Mouse (Mus musculus) liver, embryonic 13.5 days (tissue): ENCODE results near the gene Krt84. TPM values are rescaled to one million over a fixed set of nuclear protein-coding genes. Genes with fewer than 3 reads are reported as not detected.
"Not testable (repeated sequence)": the region's sequence is repeated elsewhere in the genome, so short reads cannot be mapped to it uniquely, and the experiment has no call there.

Experiments
- ATAC-seq: fragments of 200-750 bp; cut with Nextera tagmentation; 2 replicates; pipeline ENCODE4 v1.8.0; 2017; ENCODE audit warnings: low read depth, mild to moderate bottlenecking, moderate number of reproducible peaks, moderate library complexity
- DNase-seq: peaks from one replicate; pipeline ENCODE4 v3.0.0; 2022
- H3K27ac ChIP-seq: fragments of 300-500 bp; sonication (generic); 2 replicates; pipeline ENCODE4 v1.5.1; 2015; ENCODE audit warnings: moderate library complexity, mild to moderate bottlenecking, inconsistent platforms
- H3K27me3 ChIP-seq: fragments of 300-500 bp; sonication (generic); 2 replicates; pipeline ENCODE4 v1.6.1; 2015; ENCODE audit warnings: mild to moderate bottlenecking, inconsistent platforms
- H3K36me3 ChIP-seq: fragments of 300-500 bp; sonication (generic); 2 replicates; pipeline ENCODE4 v1.6.1; 2015; ENCODE audit warnings: mild to moderate bottlenecking, inconsistent platforms
- H3K4me1 ChIP-seq: fragments of 300-500 bp; sonication (generic); replicated peaks from 2 replicates; pipeline ENCODE4 v1.6.1; 2015; ENCODE audit warnings: inconsistent platforms
- H3K4me2 ChIP-seq: fragments of 300-500 bp; sonication (generic); 2 replicates; pipeline ENCODE4 v1.6.1; 2015; ENCODE audit warnings: inconsistent platforms, mild to moderate bottlenecking, moderate library complexity
- H3K4me3 ChIP-seq: fragments of 300-500 bp; sonication (generic); replicated peaks from 2 replicates; pipeline ENCODE4 v1.5.1; 2015; ENCODE audit warnings: mild to moderate bottlenecking, inconsistent platforms
- H3K9ac ChIP-seq: fragments of 300-500 bp; sonication (generic); 2 replicates; pipeline ENCODE4 v1.6.1; 2015; ENCODE audit warnings: mild to moderate bottlenecking, inconsistent platforms
- H3K9me3 ChIP-seq: fragments of 300-500 bp; sonication (generic); replicated peaks from 2 replicates; pipeline ENCODE4 v1.6.1; 2016; ENCODE audit warnings: inconsistent platforms
- WGBS: fragments of 180-500 bp; shearing (Covaris S2); methylation state at CpG from one replicate; pipeline ENCODE4 v1.1.7; 2015; ENCODE audit not compliant: insufficient replicate concordance; 5-methylcytosine and 5-hydroxymethylcytosine counted together
- polyA plus RNA-seq: library from polyadenylated mRNA; unstranded; fragments of >200 nt; fragmentation: Nextera tagmentation; extraction: Ambion mirVana; gene quantifications from 2 replicates; pipeline ENCODE4 v1.2.1, GENCODE M21; 2015

Gene Krt84
- polyA plus RNA-seq, 1 experiment from 2014 or later: not detected

DNA sequence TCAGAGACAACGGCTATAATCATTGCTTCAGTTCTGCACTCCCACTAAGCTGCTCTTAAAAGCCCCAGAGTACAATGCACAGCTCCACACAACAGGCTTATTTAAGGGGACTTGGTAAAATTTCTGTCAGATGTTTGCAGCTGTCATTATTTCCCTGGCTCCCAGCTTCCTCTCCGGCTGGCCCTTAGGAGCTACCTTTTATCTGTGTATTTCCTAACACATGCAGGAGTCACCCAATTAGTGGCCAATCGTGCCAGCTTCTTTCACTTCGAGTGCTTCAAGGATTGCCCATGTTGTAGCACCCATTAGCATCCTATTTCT is 5.9 kb upstream of the Krt84 start:
- H3K4me1 ChIP-seq: no peaks in the 10 kb centered on the region
- DNase-seq (no peak), ATAC-seq (no peak)
- no peaks in the 10 kb centered on the region for H3K9me3 ChIP-seq
- H3K4me3 ChIP-seq: no peak overlapping the region
- H3K27ac ChIP-seq: no peak overlapping the region
- H3K4me2 ChIP-seq: no peak overlapping the region
- H3K27me3 ChIP-seq: no peaks in the 10 kb centered on the region
- no peaks in the 10 kb centered on the region for H3K36me3 ChIP-seq
- 56% methylated on average over 4 of the region's 4 CpGs for WGBS
- H3K9ac ChIP-seq: no peak overlapping the region

- Histone ChIP-seq H3K27ac (no peak overlapping the region), H3K36me3 (no peaks in the 10 kb centered on the region), H3K4me3 (no peak overlapping the region), H3K27me3 (no peaks in the 10 kb centered on the region), H3K4me2 (no peak overlapping the region), H3K9ac (no peak overlapping the region), H3K4me1 (no peaks in the 10 kb centered on the region), H3K9me3 (no peaks in the 10 kb centered on the region)
- ATAC-seq: no peak
- no peak for DNase-seq
- WGBS: 32% methylated on average over 7 of the region's 7 CpGs
Measured at GRCm38 (mm10) chr15:101537864-101538579, 5.4 kb upstream of the Krt84 start.

DNA sequence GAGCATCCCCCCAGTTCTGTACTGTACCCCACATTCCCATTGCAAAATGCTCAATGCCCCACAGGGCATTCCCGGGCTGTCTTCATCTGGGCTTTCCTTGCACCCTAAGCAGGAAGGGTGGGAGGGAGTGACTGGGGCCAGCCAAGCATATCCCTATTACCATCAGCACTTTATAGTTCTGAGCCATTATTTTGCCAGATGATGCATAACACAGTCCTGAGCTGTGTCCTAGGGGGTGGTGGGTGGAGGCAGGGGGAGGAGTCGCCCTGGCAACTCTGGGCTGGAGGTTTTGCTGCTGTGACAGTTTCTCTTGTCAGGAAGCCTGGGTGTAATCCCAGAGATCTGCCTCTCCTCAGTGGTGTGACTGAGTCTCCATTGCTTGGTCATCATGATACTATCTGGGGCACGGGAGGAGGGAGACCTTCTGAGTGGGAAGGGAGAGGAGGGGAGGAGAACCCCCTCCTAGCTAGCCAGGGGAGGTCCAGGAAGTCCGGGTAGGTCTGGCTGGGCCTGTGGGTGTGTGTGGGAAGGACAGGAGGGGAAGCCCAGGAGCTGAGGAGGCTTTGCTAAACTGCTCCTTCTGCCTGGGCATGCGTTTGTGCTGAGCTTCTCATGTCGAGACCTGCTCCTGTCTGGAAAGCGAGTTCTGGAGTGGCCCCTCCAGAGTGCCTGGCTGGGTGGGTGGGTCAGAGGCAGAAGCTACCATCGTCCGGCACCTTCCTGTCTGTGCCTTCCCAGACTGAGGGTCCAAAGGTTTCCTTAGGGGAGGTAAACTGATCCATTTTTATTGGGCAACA is 3.6 kb upstream of the Krt84 start:
- DNase-seq (no peak), ATAC-seq (no peak)
- WGBS: 34% methylated on average over 9 of the region's 9 CpGs
- H3K9ac ChIP-seq: no peak overlapping the region
- H3K9me3 ChIP-seq: no peaks in the 10 kb centered on the region
- no peak overlapping the region for H3K27ac ChIP-seq
- no peak overlapping the region for H3K4me2 ChIP-seq
- no peak overlapping the region for H3K4me3 ChIP-seq
- no peaks in the 10 kb centered on the region for H3K27me3 ChIP-seq
- no peaks in the 10 kb centered on the region for H3K36me3 ChIP-seq
- no peaks in the 10 kb centered on the region for H3K4me1 ChIP-seq

DNA sequence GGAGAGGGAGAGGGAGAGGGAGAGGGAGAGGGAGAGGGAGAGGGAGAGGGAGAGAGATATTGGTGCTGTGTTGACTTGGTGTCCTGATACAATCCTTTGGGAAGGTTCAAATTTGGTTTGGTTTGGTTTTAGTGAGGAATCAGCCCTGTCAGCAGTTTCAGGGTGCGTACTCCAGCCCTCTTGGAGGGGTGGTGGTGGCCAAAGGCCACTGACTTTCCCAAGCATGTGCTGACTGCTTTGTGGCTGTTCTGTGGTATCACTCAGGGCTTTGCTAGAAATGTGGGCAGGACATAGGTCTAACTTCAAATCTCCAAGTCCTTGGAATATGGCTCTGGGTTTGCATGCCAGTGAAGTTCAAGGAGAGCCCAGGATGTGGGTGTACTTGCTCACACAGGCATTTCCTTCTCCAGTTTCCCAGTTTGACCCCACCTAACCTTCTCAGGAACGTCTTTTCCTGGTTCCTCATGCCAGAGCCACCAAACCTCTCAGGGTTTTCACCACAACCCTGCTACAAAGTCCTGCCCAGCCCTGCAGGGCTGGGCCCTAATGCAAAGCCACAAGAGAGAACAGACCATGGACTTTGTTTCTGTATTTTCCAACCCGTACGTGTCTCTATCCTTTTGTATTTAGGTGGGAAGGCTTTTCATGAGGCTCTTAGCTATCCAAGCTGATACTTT is 9.9 kb downstream of the Krt84 start:
- Histone ChIP-seq H3K27me3 (0 out of 2 replicates have a peak, but pooled peaks cover 5% of the 10 kb centered on the region), H3K4me1 (no peaks in the 10 kb centered on the region), H3K4me3 (no peak overlapping the region), H3K9ac (no peak overlapping the region), H3K4me2 (no peak overlapping the region), H3K9me3 (no peaks in the 10 kb centered on the region), H3K36me3 (no peaks in the 10 kb centered on the region), H3K27ac (no peak overlapping the region)
- no peak for DNase-seq
- WGBS: 48% methylated on average over 4 of the region's 4 CpGs
- ATAC-seq: no peak

DNA sequence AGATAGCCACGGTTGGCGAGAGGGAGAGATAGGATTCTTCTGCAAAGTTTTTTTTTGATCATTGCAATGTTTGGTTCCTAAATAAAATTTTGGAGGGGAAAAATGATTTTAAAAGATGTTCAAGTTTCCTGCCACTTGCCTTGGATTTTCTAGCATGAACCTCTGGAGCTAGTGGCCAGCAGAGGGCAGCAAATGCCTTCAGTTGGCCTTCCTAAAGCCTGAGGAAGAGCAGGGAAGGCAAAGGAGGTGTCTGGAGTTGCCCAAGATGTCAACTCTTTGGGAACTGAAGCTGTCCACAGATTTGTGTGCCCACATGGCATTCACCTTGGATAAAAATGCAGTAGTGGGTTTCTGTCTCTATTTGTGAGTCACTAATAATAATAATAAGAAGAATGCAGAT is 12.8 kb downstream of the Krt84 start:
- WGBS: 17% methylated on average over 2 of the region's 2 CpGs
- H3K9ac ChIP-seq: no peak overlapping the region
- no peaks in the 10 kb centered on the region for H3K36me3 ChIP-seq
- H3K4me1 ChIP-seq: no peaks in the 10 kb centered on the region
- no peak for ATAC-seq
- H3K27ac ChIP-seq: no peak overlapping the region
- no peak overlapping the region for H3K4me3 ChIP-seq
- no peaks in the 10 kb centered on the region for H3K9me3 ChIP-seq
- H3K27me3 ChIP-seq: 0 out of 2 replicates have a peak, but pooled peaks cover 5% of the 10 kb centered on the region
- no peak overlapping the region for H3K4me2 ChIP-seq
- DNase-seq: no peak

DNA sequence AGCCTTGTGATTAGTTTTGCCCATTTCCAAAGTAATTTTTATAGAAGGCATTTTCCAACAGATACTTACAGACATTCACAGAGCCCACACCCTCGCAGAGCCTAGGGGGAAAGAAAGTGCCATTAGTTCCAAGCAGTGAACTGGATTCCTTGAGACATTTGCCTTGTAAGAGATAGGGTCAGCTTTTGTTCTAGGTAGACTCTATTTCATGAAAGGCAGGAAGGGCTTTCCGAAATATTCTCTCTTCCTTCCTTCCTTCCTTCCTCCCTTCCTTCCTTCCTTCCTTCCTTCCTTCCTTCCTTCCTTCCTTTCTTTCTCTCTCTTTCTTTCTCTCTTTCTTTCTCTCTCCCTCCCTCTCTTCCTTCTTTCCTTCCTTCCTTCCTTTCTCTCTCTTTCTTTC is 15.5 kb downstream of the Krt84 start, which contains the start of gene Gm49425:
Gm49425 (minus strand) TSS at position 101 of the 400 bp plus-strand sequence.
- H3K4me3 ChIP-seq, H3K4me1 ChIP-seq, H3K27me3 ChIP-seq, H3K36me3 ChIP-seq, ATAC-seq, H3K9me3 ChIP-seq, H3K9ac ChIP-seq, H3K4me2 ChIP-seq, DNase-seq, H3K27ac ChIP-seq: not testable (repeated sequence)
- 51% methylated on average over 2 of the region's 2 CpGs for WGBS

DNA sequence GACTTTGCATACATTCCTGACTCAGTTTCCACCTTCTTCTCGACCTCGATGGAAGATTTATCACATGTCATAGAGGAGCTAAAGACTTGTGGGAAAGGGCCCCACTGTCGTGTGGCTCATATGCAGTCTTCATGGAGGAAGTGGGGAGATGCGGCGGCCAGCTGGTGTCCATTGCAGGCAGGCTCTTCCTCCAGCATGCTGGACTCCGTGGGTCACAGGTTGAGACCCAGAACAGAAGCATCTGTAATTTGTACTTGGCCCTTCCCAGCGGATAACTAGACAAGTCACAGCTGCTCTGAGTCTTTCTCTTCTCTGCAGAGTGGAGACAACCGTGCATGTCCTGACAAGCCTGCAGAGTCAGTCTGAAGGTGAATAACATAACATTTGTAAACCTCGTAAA is 24.4 kb downstream of the Krt84 start:
- ATAC-seq (no peak), DNase-seq (no peak)
- Histone ChIP-seq H3K4me1 (no peaks in the 10 kb centered on the region), H3K4me3 (no peak overlapping the region), H3K9me3 (no peaks in the 10 kb centered on the region), H3K4me2 (no peak overlapping the region), H3K9ac (no peak overlapping the region), H3K36me3 (no peaks in the 10 kb centered on the region), H3K27me3 (no peaks in the 10 kb centered on the region), H3K27ac (no peak overlapping the region)
- WGBS: 47% methylated on average over 9 of the region's 9 CpGs

GRCm38 (mm10) chr15:101506896-101507758 is 25.5 kb downstream of the Krt84 start:
- Histone ChIP-seq H3K9ac (no peak overlapping the region), H3K27me3 (no peaks in the 10 kb centered on the region), H3K4me3 (no peak overlapping the region), H3K36me3 (no peaks in the 10 kb centered on the region), H3K27ac (no peak overlapping the region), H3K4me2 (no peak overlapping the region), H3K9me3 (no peaks in the 10 kb centered on the region), H3K4me1 (no peaks in the 10 kb centered on the region)
- no peak for DNase-seq
- no peak for ATAC-seq
- WGBS: 45% methylated on average over 14 of the region's 14 CpGs

- Histone ChIP-seq H3K9me3 (no peaks in the 10 kb centered on the region), H3K4me3 (no peak overlapping the region), H3K27ac (no peak overlapping the region), H3K9ac (no peak overlapping the region), H3K4me2 (no peak overlapping the region), H3K4me1 (no peaks in the 10 kb centered on the region), H3K27me3 (no peaks in the 10 kb centered on the region), H3K36me3 (no peaks in the 10 kb centered on the region)
- DNase-seq (no peak), ATAC-seq (no peak)
- WGBS: 50% methylated on average over 2 of the region's 2 CpGs
Measured at GRCm38 (mm10) chr15:101497181-101497580, 35.4 kb downstream of the Krt84 start.

GRCm38 (mm10) chr15:101495266-101495665 is 37.4 kb downstream of the Krt84 start:
- no peak for ATAC-seq
- H3K27ac ChIP-seq: no peak overlapping the region
- no peak overlapping the region for H3K9ac ChIP-seq
- H3K36me3 ChIP-seq: no peaks in the 10 kb centered on the region
- H3K27me3 ChIP-seq: no peaks in the 10 kb centered on the region
- H3K4me3 ChIP-seq: no peak overlapping the region
- no peaks in the 10 kb centered on the region for H3K9me3 ChIP-seq
- 73% methylated on average over 8 of the region's 8 CpGs for WGBS
- no peak for DNase-seq
- no peaks in the 10 kb centered on the region for H3K4me1 ChIP-seq
- H3K4me2 ChIP-seq: no peak overlapping the region

GRCm38 (mm10) chr15:101494203-101494602 is 38.4 kb downstream of the Krt84 start:
- Histone ChIP-seq H3K4me2 (no peak overlapping the region), H3K36me3 (no peaks in the 10 kb centered on the region), H3K9me3 (no peaks in the 10 kb centered on the region), H3K4me3 (no peak overlapping the region), H3K9ac (no peak overlapping the region), H3K27ac (no peak overlapping the region), H3K4me1 (no peaks in the 10 kb centered on the region), H3K27me3 (no peaks in the 10 kb centered on the region)
- ATAC-seq: no peak
- no peak for DNase-seq
- WGBS: 35% methylated on average over 1 of the region's 1 CpGs
